Mouse (Mus musculus): ENCODE results near the gene Mtf1. TPM values are rescaled to one million over a fixed set of nuclear protein-coding genes. Genes with fewer than 3 reads are reported as not detected.
A peak's percentile ranks its signal among the peaks of the same experiment; 100 is the strongest.

Gene Mtf1
- total RNA-seq (2021): 10 to 100 TPM in 1 of 2 experiments, 1 to 10 TPM in 1; 8.6 to 14.0 TPM
- long read RNA-seq, experiment 1, full-length matches to known transcripts: 9 of 15 reads
- long read RNA-seq, experiment 1, partial matches to known transcripts: 2 of 15 reads
- long read RNA-seq, experiment 1, other reads (novel, unspliced or antisense): 4 of 15 reads
- long read RNA-seq, experiment 2, full-length matches to known transcripts: 3 of 7 reads
- long read RNA-seq, experiment 2, partial matches to known transcripts: 1 of 7 reads
- long read RNA-seq, experiment 2, other reads (novel, unspliced or antisense): 3 of 7 reads

DNA sequence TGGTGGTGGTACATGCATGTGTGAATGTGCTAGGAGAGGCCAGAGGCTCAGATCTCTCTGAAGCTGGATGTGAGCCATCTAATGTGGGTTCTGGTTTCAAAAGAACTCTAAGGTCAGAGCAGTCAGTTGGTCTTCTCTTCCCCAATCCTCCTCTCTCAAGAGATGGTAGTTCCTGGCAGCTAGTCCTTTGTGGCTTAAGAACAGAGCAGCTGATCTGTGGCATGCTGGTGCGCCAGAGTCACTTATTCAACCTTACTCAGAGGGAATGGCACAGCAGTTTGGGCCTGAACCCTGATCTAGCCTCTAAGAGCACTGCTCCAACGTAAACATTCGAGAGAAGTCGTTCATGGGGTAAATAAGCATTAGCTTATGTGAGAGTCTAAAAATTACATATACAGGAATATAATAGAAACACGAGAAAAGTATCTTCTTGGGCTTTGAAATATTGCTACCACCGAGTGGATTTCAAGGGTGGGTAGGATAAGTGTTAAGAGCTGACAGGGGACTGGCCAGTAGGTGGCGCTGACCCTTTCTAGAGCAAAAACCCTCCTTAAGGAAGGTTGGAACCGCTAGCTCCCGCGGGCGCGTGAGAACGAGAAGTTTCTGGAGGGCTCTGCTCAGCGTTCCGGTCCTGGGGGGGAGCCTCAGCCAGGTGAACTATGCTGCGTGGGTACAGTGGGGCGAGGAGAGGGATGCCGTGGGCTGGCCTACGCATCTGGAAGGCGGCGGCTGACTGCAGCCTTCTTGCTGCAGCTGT, at the start of gene Mtf1:
Gene Mtf1, plus strand, starts transcription at position 553 of the 757 bp plus-strand sequence.
- peak; percentile 92 for DNase-seq

DNA sequence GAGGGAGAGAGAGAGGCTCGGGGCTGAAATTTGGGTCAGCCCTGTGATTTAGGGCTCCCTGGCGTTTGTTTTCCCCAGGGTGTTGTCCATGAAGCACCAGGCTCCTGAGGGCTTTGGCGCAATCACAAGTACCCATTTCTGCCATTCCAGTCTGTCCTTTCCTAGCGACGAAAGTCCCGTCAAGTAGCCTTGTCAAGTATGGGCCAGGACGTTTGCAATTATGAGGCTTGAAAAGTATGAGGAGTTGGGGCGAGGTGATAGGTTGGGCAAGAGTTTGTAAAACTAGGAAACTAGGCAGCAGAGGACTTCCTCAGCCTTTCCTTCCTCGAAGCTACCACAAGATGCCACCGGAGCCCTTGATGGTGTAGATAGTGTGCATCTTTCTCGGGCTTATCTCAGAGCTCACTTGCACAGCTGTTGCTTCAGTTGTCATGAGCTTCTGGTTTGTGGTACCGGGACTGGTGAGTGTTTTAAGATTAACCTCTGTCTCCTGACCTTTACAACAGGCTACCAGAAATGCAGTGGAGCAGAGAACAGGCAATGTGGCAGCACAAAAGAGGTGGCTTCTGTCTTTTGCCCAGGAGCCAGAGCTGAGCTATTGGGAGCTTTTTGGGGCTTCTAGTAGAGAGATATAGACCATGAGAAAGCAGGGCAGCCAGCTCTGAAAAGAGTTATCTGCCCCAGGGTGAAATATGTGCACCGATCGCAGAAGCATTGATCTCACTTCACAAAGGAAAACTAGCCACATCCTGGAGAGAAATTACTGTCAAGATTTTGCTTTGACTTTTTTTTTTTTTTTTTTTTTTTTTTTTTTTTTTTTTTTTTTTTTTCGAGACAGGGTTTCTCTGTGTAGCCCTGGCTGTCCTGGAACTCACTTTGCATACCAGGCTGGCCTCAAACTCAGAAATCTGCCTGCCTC, 49.4 kb upstream of the Mtf1 start:
- no peak for DNase-seq

DNA sequence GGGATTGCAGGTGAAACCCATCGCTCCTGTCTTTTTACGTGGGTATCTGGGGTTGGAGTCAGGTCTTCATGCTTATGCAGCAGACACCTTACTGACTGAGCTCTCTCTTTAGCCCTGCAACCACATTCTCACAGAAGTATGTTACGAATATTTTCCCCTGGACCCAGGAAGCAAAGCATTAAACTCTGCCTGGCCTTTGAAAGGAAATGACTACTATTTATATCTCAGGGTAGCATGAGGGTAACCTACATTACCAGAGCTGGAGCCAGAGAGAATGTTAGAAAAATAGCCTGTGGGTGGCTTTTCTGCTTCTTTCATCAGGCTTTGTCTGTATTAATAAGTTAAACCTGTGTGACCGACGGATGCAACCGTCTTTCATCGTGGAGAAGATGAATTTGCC, 46.4 kb upstream of the Mtf1 start:
- no peak for DNase-seq

DNA sequence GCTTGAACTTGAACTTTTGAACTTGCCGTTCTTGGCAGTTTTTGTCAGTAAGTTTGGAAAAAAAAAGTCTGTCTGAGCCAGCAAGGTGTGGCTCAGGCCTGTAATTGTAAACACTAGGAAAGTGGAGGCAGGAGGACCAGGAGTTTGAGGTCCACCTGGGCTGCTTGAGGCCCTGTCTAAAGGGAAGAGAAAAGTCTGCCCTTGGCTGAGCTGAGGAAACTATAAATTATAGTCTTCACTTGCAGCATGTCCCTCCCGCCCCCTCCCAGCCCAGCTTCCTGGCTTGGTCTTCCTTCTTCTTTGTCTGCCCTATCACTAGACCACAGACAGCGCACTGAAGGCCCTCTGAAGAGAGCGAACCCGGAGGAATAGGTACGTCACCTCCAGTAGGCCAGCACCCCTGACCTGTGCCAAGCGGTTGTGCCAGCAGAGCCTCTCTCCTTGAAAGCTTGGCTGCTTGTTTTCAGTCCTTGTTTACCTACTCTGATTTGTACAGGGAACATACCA, 42.5 kb upstream of the Mtf1 start:
- DNase-seq: no peak

DNA sequence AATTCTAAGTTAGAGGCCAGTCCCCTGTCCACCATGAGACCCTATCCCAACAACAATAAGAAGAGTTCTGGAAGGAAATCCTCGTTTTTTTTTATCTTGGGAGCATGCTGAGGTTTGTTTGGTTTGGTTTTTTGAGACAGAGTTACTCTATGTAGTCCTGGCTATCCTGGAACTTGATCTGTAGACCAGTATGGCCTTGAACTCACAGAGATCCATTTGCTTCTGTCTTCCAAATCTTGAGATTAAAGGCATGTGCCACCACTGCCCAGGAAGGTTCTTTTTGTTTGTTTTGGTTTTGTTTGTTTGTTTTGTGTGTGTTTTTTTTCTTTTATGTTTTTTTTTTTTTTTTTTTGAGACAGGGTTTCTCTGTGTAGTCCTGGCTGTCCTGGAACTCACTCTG, 40.7 kb upstream of the Mtf1 start:
- no peak for DNase-seq

DNA sequence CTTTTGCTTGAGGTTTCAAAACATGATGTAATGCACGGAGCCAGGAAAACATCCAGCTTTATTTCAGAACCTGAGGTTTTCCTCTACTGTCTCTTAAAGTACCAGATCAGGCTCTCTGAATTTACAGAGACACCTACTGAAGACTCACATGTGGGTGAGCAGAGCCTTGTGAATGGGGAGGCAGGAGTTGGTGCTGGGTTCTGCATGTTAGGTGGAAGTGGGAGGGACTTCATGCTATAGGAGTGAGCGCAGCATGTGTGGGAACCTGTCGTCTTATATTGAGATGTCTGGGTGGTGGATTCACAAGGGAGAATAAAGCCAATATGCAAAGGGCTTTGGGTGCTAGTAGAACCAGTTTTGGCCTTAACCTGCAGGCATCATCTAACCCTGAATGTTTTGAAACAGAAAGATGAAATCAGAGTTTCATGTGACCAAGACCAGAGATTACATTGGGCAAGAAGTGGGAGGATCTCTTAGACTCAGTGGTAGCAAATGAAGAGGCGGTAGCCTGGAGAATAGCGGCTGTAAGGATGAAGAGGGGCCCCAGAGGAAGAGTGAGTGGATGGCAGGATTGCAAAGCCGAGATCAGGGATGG, 38.9 kb upstream of the Mtf1 start:
- no peak for DNase-seq

DNA sequence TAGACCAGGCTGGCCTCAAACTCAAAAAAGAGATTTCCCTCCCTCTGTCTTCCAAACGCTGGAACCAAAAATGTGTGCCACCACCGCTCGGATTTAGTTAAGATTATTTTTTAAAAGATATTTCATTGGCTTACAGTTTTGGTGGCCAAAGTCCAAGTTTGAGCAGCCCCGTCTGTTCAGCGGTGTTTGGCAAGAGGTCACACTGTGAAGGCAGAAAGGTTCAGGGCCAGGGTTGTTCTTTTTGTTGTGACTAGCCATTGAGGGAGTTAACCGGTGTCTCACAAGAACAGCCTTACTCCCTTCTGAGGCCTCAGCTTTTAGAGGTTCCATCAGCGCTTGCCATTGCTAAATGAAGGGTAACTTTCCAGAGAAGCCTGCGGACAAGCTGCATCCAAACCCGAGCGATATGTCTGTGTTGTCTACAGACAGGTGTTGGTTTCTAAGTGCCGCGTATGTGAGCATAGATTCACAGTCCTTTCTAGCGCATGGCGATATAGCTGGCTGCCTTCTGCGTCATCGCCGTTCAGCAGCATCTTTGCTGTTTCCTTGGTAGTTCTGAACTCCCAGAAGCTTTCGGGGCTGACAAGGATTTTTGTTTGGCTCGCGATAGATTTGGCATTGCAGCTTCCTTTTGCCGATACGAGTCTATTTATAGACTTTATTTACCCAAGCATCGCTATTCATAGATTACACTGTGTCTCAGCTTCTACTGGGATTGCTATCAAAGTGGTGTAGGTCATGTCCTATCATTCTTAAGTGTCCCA, 35.9 kb upstream of the Mtf1 start:
- DNase-seq: no peak

DNA sequence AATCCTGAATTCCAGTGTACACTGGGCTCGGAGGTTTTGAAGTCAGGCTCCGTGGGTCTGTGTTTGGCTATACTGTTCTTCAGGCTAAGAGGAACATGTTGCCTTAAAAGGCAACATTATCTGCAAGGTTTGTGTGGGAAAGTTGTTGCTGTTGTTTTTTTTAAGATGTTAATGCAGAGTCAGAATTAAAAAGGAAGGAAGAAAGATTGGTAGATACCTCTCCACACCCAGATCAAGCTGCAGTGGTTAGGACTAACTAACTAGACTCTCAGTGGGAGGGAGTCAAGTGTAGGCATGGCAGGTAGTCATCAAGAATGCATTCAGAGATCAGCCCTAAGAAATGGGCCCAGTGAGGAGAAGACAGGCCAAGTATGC, 35.4 kb upstream of the Mtf1 start:
- DNase-seq: no peak

DNA sequence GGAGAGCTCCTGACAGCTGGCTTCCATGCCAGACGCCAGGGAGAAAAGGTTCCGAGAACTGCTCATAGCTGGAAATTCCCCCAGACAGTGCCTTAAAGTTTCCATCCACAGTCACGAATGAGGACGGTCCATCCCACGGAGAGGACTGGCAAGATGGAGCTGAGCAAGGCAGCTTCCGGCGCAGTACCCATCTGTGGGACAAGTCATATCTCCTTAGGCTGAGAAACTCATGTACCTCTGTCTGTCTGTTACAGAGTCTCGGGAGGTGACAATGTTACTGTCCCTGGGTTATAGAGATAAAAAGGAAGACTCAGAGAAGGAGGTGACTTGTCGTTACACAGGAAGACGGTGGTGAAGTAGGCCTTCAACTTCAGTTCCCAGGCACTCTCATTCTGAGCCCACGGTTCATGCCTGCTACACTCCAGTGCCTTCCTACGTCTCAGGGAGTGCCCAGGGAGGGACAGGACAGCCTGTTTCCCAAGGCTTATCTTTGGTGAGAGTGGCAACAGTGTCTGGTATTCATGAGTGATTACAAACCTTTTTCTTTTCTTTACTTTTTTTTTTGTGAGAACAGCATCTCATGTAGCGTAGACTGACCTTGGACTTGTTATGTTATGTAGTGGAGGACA, 32.8 kb upstream of the Mtf1 start:
- no peak for DNase-seq

DNA sequence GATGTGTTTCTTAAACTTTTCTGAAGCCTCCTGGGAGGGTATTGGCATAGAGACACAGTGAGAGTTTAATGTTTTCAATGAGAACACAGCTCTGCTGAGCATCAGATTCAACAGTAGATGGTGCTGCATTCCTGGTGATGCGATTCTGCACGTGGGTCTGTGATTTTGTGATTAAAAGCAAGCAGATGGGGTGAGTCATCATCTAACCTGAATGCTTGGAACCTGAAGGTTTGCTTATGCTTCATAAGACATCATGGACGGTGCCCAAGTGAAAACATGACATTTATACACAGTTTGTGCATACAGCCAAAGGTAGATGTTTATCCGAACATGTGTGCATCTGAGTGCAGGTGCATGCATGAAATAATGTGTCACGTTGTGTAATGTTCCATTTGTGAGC, 31.3 kb upstream of the Mtf1 start:
- no peak for DNase-seq

DNA sequence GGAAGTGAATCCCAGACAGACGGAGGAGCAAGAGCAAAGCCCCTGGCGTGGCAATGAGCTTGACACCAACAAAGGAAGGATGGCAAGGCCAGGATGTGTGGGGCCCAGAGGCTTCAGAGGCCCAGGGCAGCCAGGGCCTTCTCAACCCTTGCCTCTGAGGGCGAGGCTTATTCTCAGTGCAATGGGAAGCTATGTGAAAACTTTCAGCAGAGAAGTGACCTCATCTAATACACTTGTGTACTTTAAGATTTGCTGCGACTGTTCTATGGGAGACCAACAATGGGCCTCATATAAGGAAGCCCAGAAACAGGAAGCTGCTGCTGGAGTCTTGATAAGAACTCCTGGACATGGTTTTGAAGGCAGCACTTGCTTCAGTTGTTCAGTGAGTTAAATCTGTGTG, 29.8 kb upstream of the Mtf1 start:
- no peak for DNase-seq

DNA sequence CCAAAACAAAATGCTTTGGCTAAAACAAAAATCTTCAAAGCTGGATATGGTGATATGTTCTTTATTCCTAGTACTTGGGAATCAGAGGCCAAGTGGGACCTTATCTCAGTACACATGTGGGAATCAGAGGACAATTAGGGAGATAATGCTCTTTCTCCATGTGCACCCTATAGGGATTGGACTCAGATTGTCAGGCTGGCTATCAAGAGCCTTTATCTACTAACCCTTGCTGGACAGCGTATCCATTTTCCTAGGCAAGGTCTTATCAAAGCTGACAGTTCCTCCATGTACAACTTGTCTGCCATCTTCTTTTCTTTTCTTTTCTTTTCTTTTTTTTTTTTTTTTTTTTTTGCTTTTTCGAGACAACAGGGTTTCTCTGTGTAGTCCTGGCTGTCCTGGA, 28.5 kb upstream of the Mtf1 start:
- DNase-seq: no peak

DNA sequence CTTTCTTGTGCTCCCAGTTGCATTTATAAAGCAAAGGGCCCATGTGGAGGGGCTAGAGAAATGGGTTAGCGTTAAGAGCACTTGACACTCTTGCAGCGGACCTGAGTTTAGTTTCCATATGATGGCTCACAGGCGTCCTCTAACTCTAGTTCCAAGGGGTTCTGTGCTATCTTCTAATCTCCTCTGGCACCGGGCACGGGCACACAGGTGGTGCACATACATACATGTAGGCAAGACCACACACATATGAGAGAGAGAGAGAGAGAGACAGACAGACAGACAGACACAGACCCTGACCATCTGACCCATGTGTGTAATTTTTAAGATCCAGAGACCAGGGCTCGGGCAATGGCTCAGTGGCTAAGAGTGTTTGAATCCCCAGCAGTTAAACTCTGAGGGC, 27.9 kb upstream of the Mtf1 start:
- DNase-seq: no peak

DNA sequence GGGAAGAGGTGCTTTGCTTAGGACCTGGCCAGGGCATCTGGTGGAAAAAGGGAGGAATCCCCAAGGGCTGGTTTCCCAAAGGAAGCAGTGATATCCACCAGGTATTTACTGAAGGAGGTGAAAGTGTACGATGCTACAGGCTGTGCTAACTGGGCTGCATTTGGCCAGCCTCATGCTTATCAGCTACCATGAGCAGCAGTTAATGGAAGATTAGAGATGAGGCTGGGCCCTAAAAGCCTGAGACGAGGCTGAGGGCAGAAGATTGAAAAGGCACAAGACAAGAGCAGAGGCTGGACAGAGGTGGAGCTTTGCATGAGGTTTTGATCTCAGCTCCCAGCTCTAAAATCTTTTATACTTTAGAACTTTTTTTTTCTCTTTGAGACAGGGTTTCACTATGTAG, 27.5 kb upstream of the Mtf1 start:
- no peak for DNase-seq

DNA sequence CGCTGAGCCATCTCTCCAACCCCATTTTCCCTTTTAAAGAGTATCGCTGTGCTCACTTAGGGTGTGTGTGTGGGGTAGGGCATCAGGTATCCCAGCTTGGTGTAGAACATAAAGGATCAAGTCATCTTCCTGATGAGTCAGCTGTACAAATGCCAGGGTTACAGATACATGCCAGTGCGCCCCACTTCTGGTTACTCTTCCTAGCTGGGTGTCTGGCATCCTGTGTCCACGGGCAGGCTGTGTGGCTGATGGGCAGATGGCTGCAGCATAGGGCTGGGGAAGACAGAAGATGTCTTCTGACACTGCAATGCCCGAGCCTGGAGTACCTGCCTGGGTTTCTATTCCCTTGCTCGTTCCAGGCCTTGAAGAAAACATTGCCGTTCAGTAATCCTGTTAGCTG, 20.5 kb upstream of the Mtf1 start:
- DNase-seq: no peak

DNA sequence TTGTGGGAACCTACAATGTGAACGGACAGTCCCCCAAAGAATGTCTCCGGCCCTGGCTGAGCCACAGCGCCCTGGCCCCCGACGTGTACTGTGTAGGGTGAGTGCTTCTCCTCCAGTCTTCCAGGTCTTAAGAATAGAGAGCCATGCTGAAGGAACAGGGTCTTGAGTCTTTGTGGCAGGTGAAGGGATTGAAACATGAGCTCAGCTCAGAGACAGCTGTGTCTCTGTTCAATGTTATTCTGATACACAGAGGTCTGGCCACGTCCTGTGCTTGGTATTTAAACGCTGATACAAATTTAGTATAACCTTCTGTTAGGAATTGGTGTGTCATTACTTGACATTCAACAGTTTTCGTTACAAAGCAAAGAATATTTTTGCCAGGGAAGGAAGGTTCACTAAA, 19.5 kb upstream of the Mtf1 start:
- no peak for DNase-seq

DNA sequence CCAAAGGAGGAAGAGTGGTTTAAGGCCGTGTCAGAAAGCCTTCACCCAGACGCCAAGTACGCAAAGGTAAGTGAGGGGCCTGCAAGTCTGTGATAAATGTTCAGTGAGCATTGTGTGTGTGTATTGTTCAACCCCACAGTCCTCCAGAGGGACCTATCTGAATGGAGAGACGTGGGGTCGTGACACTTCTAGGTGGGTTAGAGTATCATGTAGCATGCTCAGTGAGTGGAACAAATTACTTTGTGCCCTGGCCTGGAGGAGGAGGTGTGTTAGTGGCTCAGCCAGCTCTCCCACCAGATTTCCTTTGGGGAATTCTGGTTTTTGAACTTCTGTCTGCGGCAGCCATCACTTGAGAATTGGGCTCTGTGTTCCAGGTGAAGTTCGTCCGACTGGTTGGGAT, 18.0 kb upstream of the Mtf1 start:
- DNase-seq: no peak

DNA sequence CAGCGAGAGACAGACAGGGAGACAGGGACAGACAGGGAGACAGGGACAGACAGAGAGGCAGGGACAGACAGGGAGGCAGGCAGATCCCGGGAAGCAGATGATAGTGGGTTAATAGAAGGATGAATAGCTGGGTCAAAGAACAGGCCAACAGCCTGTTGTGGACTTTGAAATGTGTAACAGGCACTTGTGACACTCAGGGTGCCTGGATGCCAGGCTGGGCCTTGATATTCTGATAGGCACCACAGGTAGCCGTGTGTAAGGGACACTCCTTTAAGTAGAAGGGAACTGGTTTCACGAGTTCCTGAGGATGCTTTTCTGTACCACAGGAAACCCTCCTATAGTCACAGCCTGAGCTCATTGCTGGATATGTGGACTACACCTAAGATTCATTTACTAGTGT, 11.9 kb upstream of the Mtf1 start:
- no peak for DNase-seq

DNA sequence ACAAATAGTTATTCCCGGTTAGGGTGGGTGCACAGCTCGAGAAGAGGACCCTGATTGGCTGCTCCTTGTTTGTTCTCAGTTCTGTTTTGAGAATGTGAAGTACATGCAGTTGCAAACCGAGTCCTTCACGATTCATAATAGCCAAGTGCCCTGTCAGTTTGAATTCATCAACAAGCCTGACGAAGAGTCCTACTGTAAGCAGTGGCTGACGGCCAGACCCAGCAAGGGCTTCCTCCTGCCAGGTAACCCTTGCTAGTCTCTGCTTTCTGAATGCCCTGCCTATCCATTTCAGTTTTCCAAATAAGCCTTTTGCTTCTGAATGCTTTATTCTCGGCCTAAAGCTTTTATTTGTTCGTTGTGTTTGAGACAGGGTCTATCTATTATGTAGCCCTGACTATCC, 9.8 kb upstream of the Mtf1 start:
- DNase-seq: no peak

DNA sequence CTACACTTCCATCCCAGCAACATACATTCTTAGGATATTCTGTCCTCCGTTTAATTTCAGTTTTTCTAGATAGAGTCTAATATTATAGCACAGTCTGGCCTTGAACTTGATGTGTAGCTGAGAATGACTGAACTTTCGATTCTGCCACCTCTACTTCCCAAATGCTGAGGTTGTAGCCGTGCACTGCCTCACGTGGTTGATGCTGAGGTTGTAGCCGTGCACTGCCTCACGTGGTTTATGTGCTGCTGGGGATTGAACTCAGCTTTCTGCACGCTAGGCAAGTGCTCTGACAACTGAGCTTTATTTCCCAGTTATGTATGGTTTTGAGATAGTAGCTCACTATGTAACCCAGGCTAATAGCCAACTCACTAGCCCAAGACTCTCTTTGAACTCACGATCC, 5.8 kb upstream of the Mtf1 start:
- DNase-seq: no peak

DNA sequence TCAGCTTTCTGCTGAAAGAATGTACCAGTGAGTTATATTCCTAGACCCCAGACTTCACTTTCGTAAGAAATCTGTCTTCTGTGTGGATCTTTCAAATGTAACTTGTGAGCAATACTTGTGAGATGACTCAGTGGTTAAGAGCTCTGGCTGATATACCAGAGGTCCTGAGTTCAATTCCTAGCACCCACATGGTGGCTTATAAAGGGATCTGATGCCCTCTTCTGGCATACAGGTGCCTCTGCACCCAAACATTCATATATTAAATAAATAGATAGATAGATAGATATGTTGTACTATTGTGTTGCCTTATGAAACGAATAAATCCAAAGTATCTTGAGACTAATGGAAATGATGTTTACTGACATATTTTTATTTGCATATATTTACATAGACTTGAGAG, 5.0 kb upstream of the Mtf1 start:
- DNase-seq: no peak

Data from gastrocnemius, postnatal 10 days (tissue).